Mouse (Mus musculus) embryonic facial prominence, embryonic 14.5 days (tissue): ENCODE data around the gene Pcnx2. TPM values are rescaled to one million over a fixed set of nuclear protein-coding genes. Genes with fewer than 3 reads are reported as not detected.

ENCODE experiments used
- ATAC-seq: fragments of 200-750 bp; cut with Nextera tagmentation; 2 replicates; pipeline ENCODE4 v1.8.0; 2017; ENCODE audit warnings: low read depth, moderate number of reproducible peaks, moderate TSS enrichment
- DNase-seq: peaks from one replicate; pipeline ENCODE4 v3.0.0-alpha.2; 2015; ENCODE audit warnings: low spot score
- H3K27ac ChIP-seq: fragments of 300-500 bp; sonication (generic); replicated peaks from 2 replicates; pipeline ENCODE4 v1.5.1; 2014; ENCODE audit warnings: low read depth, mild to moderate bottlenecking, low read length, moderate library complexity
- H3K27me3 ChIP-seq: fragments of 300-500 bp; sonication (generic); replicated peaks from 2 replicates; pipeline ENCODE4 v1.6.1; 2014; ENCODE audit warnings: low read length; ENCODE audit not compliant: control insufficient read depth, insufficient read depth
- H3K36me3 ChIP-seq: fragments of 300-500 bp; sonication (generic); 2 replicates; pipeline ENCODE4 v1.6.1; 2014; ENCODE audit warnings: low read length, mixed read lengths; ENCODE audit not compliant: control insufficient read depth, insufficient read depth
- H3K4me1 ChIP-seq: fragments of 300-500 bp; sonication (generic); 2 replicates; pipeline ENCODE4 v1.6.1; 2014; ENCODE audit warnings: antibody characterized with exemption, low read length; ENCODE audit not compliant: control insufficient read depth, insufficient read depth
- H3K4me2 ChIP-seq: fragments of 300-500 bp; sonication (generic); 2 replicates; pipeline ENCODE4 v1.6.1; 2014; ENCODE audit warnings: low read depth, mild to moderate bottlenecking, low read length, moderate library complexity, mixed read lengths
- H3K4me3 ChIP-seq: fragments of 300-500 bp; sonication (generic); 2 replicates; pipeline ENCODE4 v1.5.1; 2014; ENCODE audit warnings: low read depth, mild to moderate bottlenecking, low read length
- H3K9ac ChIP-seq: fragments of 300-500 bp; sonication (generic); 2 replicates; pipeline ENCODE4 v1.6.1; 2014; ENCODE audit warnings: low read depth, mild to moderate bottlenecking, low read length, moderate library complexity, mixed read lengths
- H3K9me3 ChIP-seq: fragments of 300-500 bp; sonication (generic); 2 replicates; pipeline ENCODE4 v1.6.1; 2016; ENCODE audit warnings: low read length; ENCODE audit not compliant: control insufficient read depth
- WGBS: fragments of 180-500 bp; shearing (Covaris S2); extraction: QIAGEN DNeasy Blood & Tissue Kit; methylation state at CpG from one replicate; pipeline ENCODE4 v1.1.7; 2014; 5-methylcytosine and 5-hydroxymethylcytosine counted together
- polyA plus RNA-seq: library from polyadenylated mRNA; unstranded; fragments of >200 nt; fragmentation: Nextera tagmentation; extraction: Ambion mirVana; gene quantifications from 2 replicates; pipeline ENCODE4 v1.2.1, GENCODE M21; 2014

Pcnx2 gene
- polyA plus RNA-seq, 1 experiment from 2014 or later: 0.60 TPM

DNA sequence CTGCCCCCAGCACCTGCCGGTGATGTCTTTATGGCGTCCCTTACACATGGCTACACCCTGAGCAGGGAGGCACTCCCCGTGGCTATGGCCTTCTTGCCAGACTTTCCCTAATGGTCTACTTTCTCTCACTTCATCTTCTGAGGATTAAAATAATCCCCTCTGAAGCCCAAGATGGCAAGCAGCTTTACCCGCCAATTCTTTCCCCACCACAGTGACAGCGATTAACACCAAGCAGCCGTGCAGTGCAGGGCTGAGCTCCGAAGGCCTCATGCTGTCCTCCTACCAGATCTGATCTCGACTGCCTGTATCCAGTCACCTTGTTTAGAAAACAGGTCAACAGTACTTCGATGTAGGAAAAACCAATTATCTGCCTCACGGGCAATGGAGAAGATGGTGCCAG, 157.5 kb downstream of the Pcnx2 start:
- Histone ChIP-seq H3K4me1 (no peaks in the 10 kb centered on the region), H3K4me2 (no peak overlapping the region), H3K9ac (no peak overlapping the region), H3K27me3 (no peaks in the 10 kb centered on the region), H3K4me3 (no peak overlapping the region), H3K9me3 (no peaks in the 10 kb centered on the region), H3K36me3 (no peaks in the 10 kb centered on the region), H3K27ac (no peak overlapping the region)
- DNase-seq (no peak), ATAC-seq (no peak)
- 79% methylated on average over 10 of the region's 10 CpGs for WGBS

DNA sequence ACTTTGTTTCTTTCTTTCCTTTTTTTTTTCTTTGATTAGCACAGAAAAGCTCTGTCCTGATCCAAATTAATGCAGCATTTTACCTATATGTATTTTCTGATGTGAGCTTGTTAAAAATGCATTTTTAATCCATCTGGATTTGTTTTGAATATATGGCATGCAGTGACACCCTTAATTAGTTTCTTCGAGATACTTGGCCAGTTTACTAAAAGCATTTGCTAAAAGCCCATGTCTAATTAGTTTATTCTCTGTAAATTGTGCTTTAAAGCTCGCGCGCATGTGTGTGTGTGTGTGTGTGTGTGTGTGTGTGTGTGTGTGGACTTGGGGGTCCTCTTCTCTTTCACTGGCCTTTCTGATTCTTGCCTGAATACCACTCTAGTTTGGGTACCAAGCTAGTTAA, 159.2 kb downstream of the Pcnx2 start:
- ATAC-seq: no peak
- Histone ChIP-seq H3K27ac (no peak overlapping the region), H3K4me2 (no peak overlapping the region), H3K36me3 (no peaks in the 10 kb centered on the region), H3K4me1 (0 out of 2 replicates have a peak, but pooled peaks cover 4% of the 10 kb centered on the region), H3K4me3 (no peak overlapping the region), H3K9ac (no peak overlapping the region), H3K9me3 (no peaks in the 10 kb centered on the region), H3K27me3 (no peaks in the 10 kb centered on the region)
- WGBS: 77% methylated on average over 4 of the region's 4 CpGs
- DNase-seq: no peak

DNA sequence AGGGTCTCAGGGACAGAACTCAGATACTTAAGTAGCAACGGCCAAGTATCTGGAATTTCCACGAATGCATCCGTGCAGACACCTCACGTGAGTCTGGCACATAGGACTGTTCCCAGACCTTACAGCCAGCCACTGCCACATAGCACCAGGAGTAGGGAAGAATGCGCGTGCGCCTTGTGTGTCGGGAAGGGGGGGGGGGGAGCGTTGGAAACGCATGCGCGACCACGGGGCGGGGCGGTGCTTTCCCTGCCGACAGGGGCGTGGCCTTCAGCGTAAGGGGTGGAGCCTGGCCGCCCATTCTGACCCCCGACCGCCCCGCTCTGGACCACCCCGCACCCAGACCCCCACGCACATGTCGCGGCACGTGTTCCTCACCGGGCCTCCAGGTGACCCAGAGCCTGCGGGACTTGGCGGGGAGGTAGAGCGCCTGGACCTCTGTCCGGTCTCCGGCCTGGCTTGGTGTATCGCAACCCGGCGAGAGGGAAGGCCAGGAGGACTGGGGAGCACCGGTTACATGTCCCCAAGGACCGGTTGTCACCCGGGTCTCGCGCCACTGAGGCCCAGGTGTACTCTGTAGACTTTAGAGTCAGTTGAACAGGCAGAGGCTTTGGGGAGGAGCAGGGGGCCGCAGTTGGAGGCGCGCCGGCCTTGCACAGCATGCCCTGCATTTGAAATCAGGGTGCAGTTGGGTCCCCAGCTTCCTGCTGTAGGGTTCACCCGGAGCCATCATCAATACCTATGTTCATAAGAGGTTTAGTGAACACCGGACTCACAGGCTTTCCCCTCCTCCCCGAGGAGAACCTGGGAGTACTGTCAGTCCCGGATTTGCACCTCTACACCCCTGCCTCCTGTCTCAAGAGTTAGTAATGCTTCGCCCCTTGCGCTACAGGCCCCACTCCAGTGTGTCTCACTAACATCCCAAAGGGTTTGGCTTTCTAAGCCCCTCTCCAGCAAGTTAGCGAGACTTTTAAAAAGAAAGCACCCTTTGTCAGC, 163.9 kb downstream of the Pcnx2 start:
- 18% methylated on average over 16 of the region's 52 CpGs for WGBS

DNA sequence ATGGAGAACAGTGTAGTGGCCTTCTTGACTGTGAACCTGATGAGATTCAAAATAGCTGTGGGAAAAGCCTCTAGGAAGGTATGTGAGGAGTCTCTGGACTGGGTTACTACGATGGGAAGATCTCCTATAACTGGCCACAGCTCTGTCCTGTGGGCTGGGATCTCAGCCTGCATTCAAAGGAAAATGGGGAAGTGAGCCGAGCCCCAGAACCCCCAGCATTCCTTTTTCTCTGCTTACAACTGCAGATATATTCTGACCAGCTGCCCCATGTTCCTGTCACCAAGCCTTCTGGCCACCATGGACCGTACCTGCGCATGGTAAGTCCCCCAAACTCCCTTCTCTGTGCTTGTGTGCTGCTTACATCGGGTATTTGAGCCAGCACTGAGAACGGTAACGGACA, 168.4 kb downstream of the Pcnx2 start, which contains the start of gene Ntpcr:
Gene Ntpcr, plus strand, starts transcription at position 218 of the 400 bp plus-strand sequence.
- H3K36me3 ChIP-seq: no peaks in the 10 kb centered on the region
- 69% methylated on average over 7 of the region's 7 CpGs for WGBS

More for the DNA sequence above, 163.9 kb downstream of the Pcnx2 start:
- peak overlapping the region; percentile 73 for H3K9ac ChIP-seq
- H3K9me3 ChIP-seq: no peaks in the 10 kb centered on the region
- ATAC-seq (peak; percentile 94), DNase-seq (peak; percentile 95)
- H3K4me1 ChIP-seq: peaks cover 4% of the 10 kb centered on the region
- no peaks in the 10 kb centered on the region for H3K36me3 ChIP-seq
- no peaks in the 10 kb centered on the region for H3K27me3 ChIP-seq
- peak overlapping the region; percentile 59 for H3K4me3 ChIP-seq
- H3K4me2 ChIP-seq: peak overlapping the region; percentile 91
- H3K27ac ChIP-seq: peak overlapping the region; percentile 33; the same call in 1 of the 2 replicates

DNA sequence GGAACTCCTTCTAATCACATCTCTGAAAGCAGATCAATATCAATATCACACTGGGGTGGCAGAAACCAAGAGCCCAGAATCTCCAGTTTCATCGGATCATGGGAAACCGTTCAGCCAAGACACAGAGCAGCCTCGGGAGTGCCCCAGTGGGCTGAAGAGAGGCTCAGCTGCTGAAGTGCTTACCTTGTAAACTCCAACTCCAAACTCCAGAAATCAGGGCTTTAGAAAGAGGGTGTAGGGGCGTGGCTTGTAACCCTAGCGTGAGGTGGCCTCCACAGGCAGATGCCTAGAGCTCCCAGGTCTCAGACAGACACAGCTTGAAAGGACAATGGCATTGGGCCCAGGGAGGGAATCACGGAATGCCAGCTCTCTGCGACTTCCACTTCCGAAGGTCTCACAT, 170.3 kb downstream of the Pcnx2 start:
- Histone ChIP-seq H3K4me1 (no peaks in the 10 kb centered on the region; the same call in none of the 2 replicates), H3K9me3 (no peaks in the 10 kb centered on the region), H3K27ac (no peak overlapping the region), H3K27me3 (no peaks in the 10 kb centered on the region), H3K9ac (no peak overlapping the region), H3K4me3 (no peak overlapping the region), H3K36me3 (no peaks in the 10 kb centered on the region), H3K4me2 (no peak overlapping the region)
- DNase-seq (no peak), ATAC-seq (no peak)
- 45% methylated on average over 8 of the region's 8 CpGs for WGBS

More for the DNA sequence above, 168.4 kb downstream of the Pcnx2 start, which contains the start of gene Ntpcr:
- no peak within 1 kb of the TSS for H3K4me2 ChIP-seq
- DNase-seq (no peak), ATAC-seq (no peak)
- H3K27ac ChIP-seq: no peak within 1 kb of the TSS
- no peaks in the 10 kb centered on the region for H3K27me3 ChIP-seq
- peaks cover 4% of the 10 kb centered on the region for H3K4me1 ChIP-seq
- H3K9me3 ChIP-seq: no peaks in the 10 kb centered on the region
- H3K9ac ChIP-seq: no peak within 1 kb of the TSS
- no peak within 1 kb of the TSS for H3K4me3 ChIP-seq

DNA sequence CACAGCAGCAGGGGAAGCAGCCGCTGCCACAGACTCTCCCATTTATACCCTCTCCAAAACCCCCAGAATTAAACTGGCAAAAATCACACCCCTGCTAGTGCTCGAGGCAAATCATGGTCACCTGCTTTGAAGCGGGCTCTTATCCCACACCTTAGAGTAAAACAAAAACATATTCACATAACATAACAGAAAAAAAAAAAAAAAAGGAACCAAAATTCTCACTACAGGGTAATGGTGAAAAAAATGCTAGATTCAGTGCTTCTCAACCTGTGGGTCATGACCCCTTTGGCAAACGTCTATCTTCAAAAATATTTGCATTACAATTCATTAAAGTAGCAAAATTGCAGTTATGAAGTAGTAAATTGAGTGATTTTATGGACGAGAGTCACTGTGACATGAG, 171.1 kb downstream of the Pcnx2 start:
- H3K27me3 ChIP-seq: no peaks in the 10 kb centered on the region
- DNase-seq (no peak), ATAC-seq (no peak)
- H3K4me1 ChIP-seq: no peaks in the 10 kb centered on the region; the same call in none of the 2 replicates
- no peak overlapping the region for H3K9ac ChIP-seq
- no peak overlapping the region for H3K4me3 ChIP-seq
- H3K36me3 ChIP-seq: no peaks in the 10 kb centered on the region
- H3K27ac ChIP-seq: no peak overlapping the region
- no peaks in the 10 kb centered on the region for H3K9me3 ChIP-seq
- WGBS: 77% methylated on average over 5 of the region's 5 CpGs
- no peak overlapping the region for H3K4me2 ChIP-seq

DNA sequence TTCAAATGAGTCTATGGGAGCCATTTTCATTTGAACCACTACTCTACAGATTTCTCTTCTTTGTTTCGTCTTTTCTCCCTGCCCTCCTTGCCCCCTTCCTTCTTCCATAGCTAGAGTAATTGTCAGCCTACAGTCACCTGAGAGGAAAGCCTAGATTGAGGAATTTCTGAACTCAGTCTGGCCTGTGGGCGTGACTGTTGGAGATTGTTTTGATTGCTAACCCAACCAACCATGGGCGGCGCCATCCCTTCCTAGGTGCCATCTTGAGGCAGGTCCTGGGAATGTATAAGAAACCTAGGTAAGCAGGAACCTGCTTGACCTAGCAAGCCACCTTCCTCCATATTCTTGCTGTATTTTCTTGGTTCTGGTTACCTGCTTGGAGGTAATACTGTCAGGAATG, 172.0 kb downstream of the Pcnx2 start:
- H3K27me3 ChIP-seq: no peaks in the 10 kb centered on the region
- H3K36me3 ChIP-seq: no peaks in the 10 kb centered on the region
- no peak overlapping the region for H3K9ac ChIP-seq
- no peak overlapping the region for H3K4me3 ChIP-seq
- ATAC-seq (no peak), DNase-seq (no peak)
- no peak overlapping the region for H3K4me2 ChIP-seq
- H3K27ac ChIP-seq: no peak overlapping the region
- WGBS: 87% methylated on average over 4 of the region's 4 CpGs
- H3K4me1 ChIP-seq: no peaks in the 10 kb centered on the region; the same call in none of the 2 replicates
- no peaks in the 10 kb centered on the region for H3K9me3 ChIP-seq

DNA sequence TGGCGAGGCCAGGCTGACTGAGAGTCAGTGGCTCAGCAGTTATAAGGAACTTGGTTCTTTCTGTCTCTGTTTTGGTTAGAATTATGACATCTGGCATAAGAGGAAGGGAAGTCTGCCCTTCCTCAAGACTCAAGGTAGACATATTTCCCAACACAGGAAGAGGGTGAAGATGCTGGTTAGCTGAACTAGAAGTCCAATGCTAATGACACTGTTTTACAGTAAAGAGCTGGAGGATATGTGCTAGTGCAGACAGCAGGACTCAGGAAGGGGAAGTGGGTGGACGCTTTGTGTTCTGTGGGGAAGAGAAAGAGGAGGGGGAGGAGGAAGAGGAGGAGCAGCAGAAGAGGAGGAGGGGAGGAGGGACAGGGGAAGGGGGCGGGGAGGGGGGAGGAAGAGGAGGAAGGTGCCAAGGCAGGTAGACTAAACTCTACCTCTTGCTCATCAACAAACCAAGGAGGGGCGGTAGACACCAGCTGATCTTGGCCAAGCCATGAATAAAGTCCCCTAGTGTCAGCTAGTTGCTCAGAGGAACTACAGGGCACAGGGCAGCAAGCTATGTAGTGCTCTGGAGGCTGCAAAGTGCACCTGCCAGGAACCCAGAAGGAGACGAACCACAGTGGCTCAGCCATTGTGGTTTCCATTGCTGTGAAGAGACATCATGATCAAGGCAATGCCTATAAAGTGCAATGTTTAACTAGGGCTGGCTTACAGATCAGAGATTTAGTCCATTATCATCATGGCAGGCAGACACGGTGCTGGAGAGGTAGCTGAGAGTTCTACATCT, 172.9 kb downstream of the Pcnx2 start:
- no peak overlapping the region for H3K4me3 ChIP-seq
- ATAC-seq (no peak), DNase-seq (no peak)
- no peaks in the 10 kb centered on the region for H3K36me3 ChIP-seq
- H3K9me3 ChIP-seq: no peaks in the 10 kb centered on the region
- H3K4me2 ChIP-seq: no peak overlapping the region
- WGBS: 80% methylated on average over 6 of the region's 6 CpGs
- no peak overlapping the region for H3K9ac ChIP-seq
- no peaks in the 10 kb centered on the region for H3K27me3 ChIP-seq
- no peak overlapping the region for H3K27ac ChIP-seq
- H3K4me1 ChIP-seq: no peaks in the 10 kb centered on the region; the same call in none of the 2 replicates
